Mouse (Mus musculus): ENCODE data around the gene Cdkn2b. TPM values are rescaled to one million over a fixed set of nuclear protein-coding genes. Genes with fewer than 3 reads are reported as not detected.

The Cdkn2b gene
- polyA plus RNA-seq, 1 experiment from 2014 or later, result 1.6 TPM

- Histone ChIP-seq H3K9ac (ENCODE audit: low read length) (no peak overlapping the region), H3K27me3 (ENCODE audit: control insufficient read depth, insufficient read depth, low read length) (peaks cover 71% of the 10 kb centered on the region), H3K9me3 (replicated peaks; ENCODE audit: control insufficient read depth, low read length) (no peaks in the 10 kb centered on the region), H3K4me3 (ENCODE audit: low read length) (no peak overlapping the region), H3K4me1 (ENCODE audit: control insufficient read depth, insufficient read depth, low read length) (0 out of 2 replicates have a peak, but pooled peaks cover 2% of the 10 kb centered on the region), H3K4me2 (ENCODE audit: low read depth, low read length) (no peak overlapping the region), H3K36me3 (ENCODE audit: control insufficient read depth, insufficient read depth) (no peaks in the 10 kb centered on the region), H3K27ac (ENCODE audit: low read length) (no peak overlapping the region)
- under 1% methylated on average over 20 of the region's 20 CpGs for WGBS
- no peak for ATAC-seq (replicated peaks; ENCODE audit: extremely low read depth, insufficient read depth, low FRiP score)
Observed at GRCm38 (mm10) chr4:89272961-89273540, 37.8 kb downstream of the Cdkn2b start.

- Histone ChIP-seq H3K9ac (ENCODE audit: low read length) (no peak overlapping the region), H3K4me2 (ENCODE audit: low read depth, low read length) (no peak overlapping the region), H3K4me3 (ENCODE audit: low read length) (no peak overlapping the region), H3K9me3 (replicated peaks; ENCODE audit: control insufficient read depth, low read length) (no peaks in the 10 kb centered on the region), H3K36me3 (ENCODE audit: control insufficient read depth, insufficient read depth) (no peaks in the 10 kb centered on the region), H3K27me3 (ENCODE audit: control insufficient read depth, insufficient read depth, low read length) (peaks cover 65% of the 10 kb centered on the region), H3K27ac (ENCODE audit: low read length) (no peak overlapping the region), H3K4me1 (ENCODE audit: control insufficient read depth, insufficient read depth, low read length) (0 out of 2 replicates have a peak, but pooled peaks cover 2% of the 10 kb centered on the region)
- ATAC-seq (replicated peaks; ENCODE audit: extremely low read depth, insufficient read depth, low FRiP score), result no peak
- WGBS, result 6% methylated on average over 18 of the region's 18 CpGs
Observed at GRCm38 (mm10) chr4:89272101-89272718, 38.6 kb downstream of the Cdkn2b start.

GRCm38 (mm10) chr4:89257768-89258167 is 53.1 kb downstream of the Cdkn2b start:
- H3K27ac ChIP-seq (ENCODE audit: low read length), result no peak overlapping the region
- no peak overlapping the region for H3K9ac ChIP-seq (ENCODE audit: low read length)
- 69% methylated on average over 1 of the region's 1 CpGs for WGBS

More at GRCm38 (mm10) chr4:89257768-89258167, 53.1 kb downstream of the Cdkn2b start:
- no peaks in the 10 kb centered on the region for H3K4me1 ChIP-seq (ENCODE audit: control insufficient read depth, insufficient read depth, low read length)
- no peak for ATAC-seq (replicated peaks; ENCODE audit: extremely low read depth, insufficient read depth, low FRiP score)
- H3K27me3 ChIP-seq (ENCODE audit: control insufficient read depth, insufficient read depth, low read length), result peaks cover 2% of the 10 kb centered on the region; the same call in 1 of the 2 replicates
- no peaks in the 10 kb centered on the region for H3K9me3 ChIP-seq (replicated peaks; ENCODE audit: control insufficient read depth, low read length)
- no peak overlapping the region for H3K4me3 ChIP-seq (ENCODE audit: low read length)
- no peaks in the 10 kb centered on the region for H3K36me3 ChIP-seq (ENCODE audit: control insufficient read depth, insufficient read depth)
- no peak overlapping the region for H3K4me2 ChIP-seq (ENCODE audit: low read depth, low read length)

Other genes with a start within 250 kb of the Cdkn2b start
- 50.6 and 61.8 TPM in 2 replicates for gene Mtap, start 173.9 kb downstream of the Cdkn2b start, polyA plus RNA-seq (2015; fragmentation: Nextera tagmentation; extraction: Ambion mirVana)
- gene Cdkn2a, start 16.4 kb downstream of the Cdkn2b start, polyA plus RNA-seq (2015; fragmentation: Nextera tagmentation; extraction: Ambion mirVana), result not detected in 2 replicates